Mouse (Mus musculus) activated CD4-positive, CD25-positive, alpha-beta regulatory T cell, adult 4 months (primary cell): ENCODE measurements at regions not wholly inside any gene's neighbourhood (a gene's known extent, or its start where the extent isn't known, plus 50 kb on each side); places are given as distances from the start of the nearest gene placed in this dataset.
A peak's percentile ranks its signal among the peaks of the same experiment; 100 is the strongest.

Experiments used
- ATAC-seq: one replicate; pipeline ENCODE4 v1.8.0; 2017

- no peak for ATAC-seq
Measured at GRCm38 (mm10) chr13:15802043-15802795, 209.4 kb upstream of the Inhba start.

GRCm38 (mm10) chr13:15803965-15804364 lies 207.7 kb upstream of the Inhba start:
- no peak for ATAC-seq

GRCm38 (mm10) chr13:15806925-15807324 lies 204.7 kb upstream of the Inhba start:
- no peak for ATAC-seq

GRCm38 (mm10) chr13:15822261-15822850 lies 189.3 kb upstream of the Inhba start:
- no peak for ATAC-seq

GRCm38 (mm10) chr13:15845806-15846205 lies 165.8 kb upstream of the Inhba start:
- peak; percentile 57 for ATAC-seq

GRCm38 (mm10) chr13:15848017-15848416 lies 163.6 kb upstream of the Inhba start:
- ATAC-seq = no peak

- ATAC-seq = no peak
Measured at GRCm38 (mm10) chr13:15849129-15849528, 162.5 kb upstream of the Inhba start.

GRCm38 (mm10) chr13:15850358-15850757 lies 161.3 kb upstream of the Inhba start:
- ATAC-seq = no peak

- no peak for ATAC-seq
Measured at GRCm38 (mm10) chr13:15853022-15853566, 158.6 kb upstream of the Inhba start.

- ATAC-seq = no peak
Measured at GRCm38 (mm10) chr13:15862941-15863340, 148.7 kb upstream of the Inhba start.

GRCm38 (mm10) chr13:15863344-15863743 lies 148.3 kb upstream of the Inhba start:
- no peak for ATAC-seq

GRCm38 (mm10) chr13:15867046-15867561 lies 144.5 kb upstream of the Inhba start:
- ATAC-seq = no peak

- no peak for ATAC-seq
Measured at GRCm38 (mm10) chr13:15877606-15878005, 134.0 kb upstream of the Inhba start.

- ATAC-seq = no peak
Measured at GRCm38 (mm10) chr13:15879576-15879975, 132.1 kb upstream of the Inhba start.

- no peak for ATAC-seq
Measured at GRCm38 (mm10) chr13:15890794-15891193, 120.9 kb upstream of the Inhba start.

- no peak for ATAC-seq
Measured at GRCm38 (mm10) chr13:15891403-15891802, 120.2 kb upstream of the Inhba start.

GRCm38 (mm10) chr13:15898201-15898600 lies 113.5 kb upstream of the Inhba start:
- no peak for ATAC-seq

GRCm38 (mm10) chr13:15901710-15902675 lies 109.7 kb upstream of the Inhba start:
- ATAC-seq = no peak

- no peak for ATAC-seq
Measured at GRCm38 (mm10) chr13:15907806-15908205, 103.8 kb upstream of the Inhba start.

GRCm38 (mm10) chr13:15910578-15910977 lies 101.1 kb upstream of the Inhba start:
- ATAC-seq = no peak

- no peak for ATAC-seq
Measured at GRCm38 (mm10) chr13:15911263-15911662, 100.4 kb upstream of the Inhba start.

GRCm38 (mm10) chr13:15914270-15914669 lies 97.4 kb upstream of the Inhba start:
- ATAC-seq = no peak

GRCm38 (mm10) chr13:15929890-15930289 lies 81.8 kb upstream of the Inhba start:
- no peak for ATAC-seq
